Mouse (Mus musculus): Measurements from ENCODE around the gene Gm10337. TPM values are rescaled to one million over a fixed set of nuclear protein-coding genes. Genes with fewer than 3 reads are reported as not detected.

The Gm10337 gene
- total RNA-seq, 2 experiments from 2014 or later: not detected

DNA sequence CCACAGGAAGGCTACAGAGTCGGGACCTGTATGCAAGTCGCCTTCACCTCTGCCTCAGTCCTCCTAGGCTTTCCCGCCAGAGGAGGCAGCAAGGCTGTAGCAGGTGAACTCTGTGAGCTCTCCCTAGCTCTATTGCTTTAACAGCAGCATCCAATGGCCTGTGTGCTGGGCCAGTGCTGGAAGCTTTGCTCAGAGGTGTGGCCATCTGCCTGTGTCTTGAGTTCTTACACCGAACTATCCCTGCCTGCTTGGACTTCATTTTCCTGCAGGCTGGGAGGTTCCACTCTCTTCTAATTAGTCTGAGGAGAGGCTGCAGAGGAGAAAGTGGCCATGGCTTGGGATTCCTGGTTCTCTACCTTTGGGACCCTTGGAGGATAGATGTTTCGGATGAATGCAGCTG is 8.5 kb downstream of the Gm10337 start:
- no peak for DNase-seq (ENCODE audit: extremely low spot score in 1 of 2, low spot score in 2 of 2)
- intact Hi-C loops (cut with DNase I): no loop called here

DNA sequence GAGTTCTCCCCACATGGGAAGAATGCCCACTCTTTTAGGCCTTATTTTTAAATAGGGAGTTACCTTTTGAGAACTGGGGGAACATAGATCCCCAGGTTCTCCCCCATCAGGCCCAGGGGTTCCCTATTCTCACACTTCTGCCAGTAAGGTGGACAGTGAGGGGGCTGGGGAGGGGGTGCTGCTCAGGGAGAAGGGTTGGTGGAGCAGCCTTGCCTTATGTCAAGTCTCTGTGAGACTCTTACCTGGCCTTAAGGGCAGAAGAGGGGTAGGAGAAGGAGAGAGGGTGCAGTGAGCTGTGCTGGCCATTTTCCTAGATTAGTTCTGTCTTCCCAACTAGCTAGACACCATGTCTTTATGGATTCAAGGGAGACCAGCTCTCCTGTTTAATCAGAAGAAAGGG is 8.9 kb downstream of the Gm10337 start:
- intact Hi-C loops (cut with DNase I): no loop called here
- no peak for DNase-seq (ENCODE audit: extremely low spot score in 1 of 2, low spot score in 2 of 2)

DNA sequence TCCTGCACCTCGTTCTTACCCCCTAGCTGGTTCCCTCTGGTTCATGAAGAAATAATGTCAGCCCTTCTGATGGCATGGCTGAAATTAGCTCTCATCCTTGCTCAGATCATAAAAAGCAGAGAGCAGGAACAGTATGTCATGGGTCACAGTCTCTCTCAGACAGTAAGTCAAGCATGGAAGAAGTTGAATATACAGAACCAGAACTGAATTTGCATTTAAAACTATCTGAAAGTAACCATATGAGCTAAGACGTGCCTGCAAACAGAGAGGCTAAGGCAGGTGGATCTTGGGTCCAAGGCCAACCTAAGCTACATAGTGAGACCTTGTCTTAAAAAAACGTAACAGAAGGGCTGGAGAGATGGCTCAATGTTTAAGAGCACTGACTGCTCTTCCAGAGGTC is 9.5 kb downstream of the Gm10337 start:
- DNase-seq (ENCODE audit: extremely low spot score in 1 of 2, low spot score in 2 of 2): no peak
- intact Hi-C loops (cut with DNase I): no loop called here

DNA sequence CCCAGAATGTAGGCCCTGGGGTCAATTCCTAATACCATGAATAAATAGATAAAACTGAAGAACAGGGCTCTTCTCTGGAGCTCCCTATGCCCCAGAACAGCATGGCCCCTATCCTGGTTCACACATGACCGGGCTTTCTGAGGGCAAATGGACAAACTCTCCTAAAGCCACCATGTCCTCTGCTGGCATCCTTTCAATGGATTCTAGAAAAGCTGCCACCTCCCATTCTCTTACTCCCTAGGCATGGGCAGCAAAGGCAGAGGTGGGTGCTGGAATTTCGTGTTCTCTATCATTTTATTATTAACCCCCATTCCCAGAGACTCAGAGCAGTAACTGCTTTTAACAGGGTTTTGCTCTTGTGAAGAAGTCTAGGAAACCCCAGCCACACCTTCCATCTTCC is 11.7 kb downstream of the Gm10337 start:
- no peak for DNase-seq (ENCODE audit: extremely low spot score in 1 of 2, low spot score in 2 of 2)
- intact Hi-C loops (cut with DNase I): no loop called here

DNA sequence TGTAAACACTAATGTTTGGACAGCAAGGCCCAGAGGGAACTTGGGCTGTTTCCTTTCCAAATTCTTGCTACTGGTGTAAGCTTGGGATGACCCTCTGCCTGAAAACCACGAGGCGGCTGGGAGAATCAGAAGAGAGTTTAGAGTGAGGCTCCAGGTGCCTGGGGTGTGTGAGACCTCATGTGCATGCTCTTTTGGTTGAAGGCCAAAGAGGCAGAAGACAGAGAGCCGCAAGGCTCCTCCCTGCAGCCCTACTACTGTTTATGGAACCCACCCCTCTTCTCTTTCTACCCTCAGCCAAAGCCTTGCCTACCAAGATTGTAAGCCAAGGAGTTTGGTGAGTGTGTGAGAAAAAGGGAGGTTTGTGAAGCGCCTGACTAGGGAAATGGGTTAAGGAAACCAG is 12.3 kb downstream of the Gm10337 start:
- DNase-seq (ENCODE audit: extremely low spot score in 1 of 2, low spot score in 2 of 2): no peak
- intact Hi-C loops (cut with DNase I): no loop called here

DNA sequence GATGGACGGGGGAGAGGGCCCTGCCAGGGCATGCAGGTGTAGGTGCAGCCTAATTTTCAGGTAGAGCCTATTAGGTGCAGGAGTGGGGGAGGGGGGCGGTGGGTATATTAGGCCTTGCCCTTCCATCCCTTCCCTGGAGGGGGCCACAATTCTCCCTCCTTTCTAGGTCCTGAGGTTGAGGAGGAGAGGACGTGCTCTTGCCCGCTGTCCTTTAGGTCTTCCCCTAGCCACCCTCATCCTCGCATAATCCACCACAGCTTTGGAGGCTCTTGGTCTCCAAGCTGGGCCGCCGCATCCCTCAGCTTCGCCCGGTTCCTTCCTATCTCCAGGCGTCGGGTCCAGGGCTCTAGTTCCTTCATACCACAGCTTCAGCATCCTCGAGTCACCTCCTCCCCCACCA is 12.8 kb downstream of the Gm10337 start:
- intact Hi-C loops (cut with DNase I): no loop called here
- peak in 1 of 2 experiments; percentile 55 for DNase-seq (ENCODE audit: extremely low spot score in 1 of 2, low spot score in 2 of 2)

DNA sequence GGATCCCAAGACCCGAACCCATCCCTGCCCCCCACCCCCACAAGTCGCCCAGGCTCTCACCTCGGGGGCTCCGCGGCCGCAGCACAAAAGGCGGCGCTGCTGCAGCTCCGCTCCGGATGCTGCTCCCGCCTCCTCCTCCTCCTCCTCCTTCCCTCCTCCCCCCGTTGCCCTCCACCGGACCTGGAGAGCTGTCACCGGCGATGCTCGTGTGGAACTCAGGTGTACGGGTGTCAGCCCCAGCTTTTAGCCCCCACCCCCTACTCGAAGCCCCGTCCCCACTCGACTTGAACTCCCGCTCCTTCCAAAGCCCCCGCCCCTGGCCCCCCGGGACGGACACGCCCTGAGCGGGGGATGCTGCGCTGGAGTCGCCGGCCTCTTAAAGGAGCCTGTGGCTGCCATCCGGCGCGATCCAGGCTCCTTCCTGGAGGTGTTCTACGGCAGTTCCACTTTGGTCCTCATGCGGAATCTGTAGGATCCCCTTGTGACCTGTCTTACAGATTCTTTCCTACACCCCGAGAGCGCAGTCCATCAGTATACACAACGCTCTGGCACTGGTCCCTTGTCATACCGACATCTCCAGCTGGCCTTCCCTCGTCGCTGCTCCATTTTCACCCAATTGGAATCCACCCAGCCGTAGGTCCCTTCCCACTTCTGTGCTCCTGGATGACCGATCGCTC is 13.3 kb downstream of the Gm10337 start, which contains the start of gene Map3k12:
Gene Map3k12, minus strand, starts transcription at position 337 of the 677 bp plus-strand sequence.
- intact Hi-C loops (cut with DNase I): no loop called here
- DNase-seq (ENCODE audit: extremely low spot score in 1 of 2, low spot score in 2 of 2): peak; percentile 69 to 88

DNA sequence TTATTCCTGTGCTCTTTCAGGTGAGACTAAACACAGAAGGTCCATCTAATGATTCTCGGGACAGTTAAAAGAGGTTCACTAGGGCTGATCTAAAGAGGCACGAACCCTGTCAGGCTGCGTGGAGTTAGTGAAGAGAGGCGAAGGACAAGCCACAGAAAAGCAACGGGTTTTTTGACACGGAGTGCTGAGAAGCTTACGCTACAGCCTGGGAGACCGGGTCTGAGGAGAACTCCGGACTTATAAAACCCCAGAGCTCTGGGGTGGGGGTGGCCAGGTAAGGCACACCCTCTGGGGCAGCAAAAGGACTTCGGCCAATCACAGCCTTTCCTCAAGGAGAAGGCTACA is 14.1 kb downstream of the Gm10337 start:
- no peak for DNase-seq (ENCODE audit: extremely low spot score in 1 of 2, low spot score in 2 of 2)
- intact Hi-C loops (cut with DNase I): no loop called here

DNA sequence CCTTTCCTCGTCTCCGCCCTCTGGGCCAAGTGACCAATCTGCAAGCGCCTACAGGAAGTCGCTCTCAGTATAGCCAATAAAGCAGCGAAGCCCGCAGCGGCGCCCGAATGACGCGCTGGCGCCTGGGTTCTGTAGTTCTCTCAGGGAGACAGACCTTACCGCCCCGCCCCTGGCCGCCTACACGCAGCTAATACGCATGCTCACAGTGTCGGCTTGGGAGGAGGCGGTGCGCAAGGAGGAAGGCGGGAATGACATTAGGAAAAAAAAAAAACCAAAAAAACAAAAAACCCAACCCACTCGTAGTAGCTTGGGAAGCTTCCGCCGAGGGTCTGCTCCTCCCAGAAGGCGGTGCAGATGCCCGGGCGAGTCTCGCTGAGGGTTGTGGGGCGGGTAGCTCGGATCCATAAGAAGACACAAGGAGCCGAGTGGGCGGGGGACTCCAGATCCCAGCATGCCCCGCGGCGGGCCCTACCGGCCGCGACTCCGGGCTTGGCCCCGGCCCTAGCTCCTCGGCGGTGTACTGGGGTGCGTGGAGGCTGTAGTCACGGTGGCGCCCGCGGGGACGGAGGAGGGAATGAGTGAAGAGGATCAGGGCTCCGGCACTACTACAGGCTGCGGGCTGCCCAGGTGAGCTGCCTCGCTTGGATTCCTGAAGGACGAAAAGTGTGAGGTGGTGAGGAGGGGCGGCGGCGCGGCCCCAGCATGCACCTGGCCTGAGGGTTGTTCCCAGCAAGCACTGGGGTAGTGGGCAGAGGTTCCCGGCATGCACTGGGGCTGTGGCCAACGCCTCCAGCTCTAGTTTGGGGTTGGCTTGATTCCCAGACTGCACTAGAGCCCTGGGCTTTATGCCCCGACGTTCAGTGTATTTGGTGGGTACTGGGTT is 14.7 kb downstream of the Gm10337 start, which contains the start of gene Tarbp2:
Gene Tarbp2, plus strand, starts transcription at position 217 of the 883 bp plus-strand sequence.
- DNase-seq (ENCODE audit: extremely low spot score in 1 of 2, low spot score in 2 of 2): peak; percentile 100

DNA sequence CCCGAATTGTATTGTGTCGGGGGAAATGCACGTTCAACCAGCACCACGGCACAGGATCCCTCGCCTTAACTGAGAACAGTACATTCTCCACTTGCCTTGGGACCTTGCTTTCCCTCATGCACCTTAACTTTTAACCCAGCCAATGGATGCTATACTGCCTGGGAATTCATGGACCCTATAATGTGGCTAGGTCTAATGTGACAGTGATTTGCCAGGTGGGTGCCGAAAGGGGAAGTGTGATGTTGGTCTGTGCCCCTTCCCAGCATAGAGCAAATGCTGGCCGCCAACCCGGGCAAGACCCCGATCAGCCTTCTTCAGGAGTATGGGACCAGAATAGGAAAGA is 15.3 kb downstream of the Gm10337 start:
- intact Hi-C loops (cut with DNase I): no loop called here
- DNase-seq (ENCODE audit: extremely low spot score in 1 of 2, low spot score in 2 of 2): no peak

More for the DNA sequence above, 14.7 kb downstream of the Gm10337 start, which contains the start of gene Tarbp2:
- intact Hi-C loops (cut with DNase I): no loop called here

DNA sequence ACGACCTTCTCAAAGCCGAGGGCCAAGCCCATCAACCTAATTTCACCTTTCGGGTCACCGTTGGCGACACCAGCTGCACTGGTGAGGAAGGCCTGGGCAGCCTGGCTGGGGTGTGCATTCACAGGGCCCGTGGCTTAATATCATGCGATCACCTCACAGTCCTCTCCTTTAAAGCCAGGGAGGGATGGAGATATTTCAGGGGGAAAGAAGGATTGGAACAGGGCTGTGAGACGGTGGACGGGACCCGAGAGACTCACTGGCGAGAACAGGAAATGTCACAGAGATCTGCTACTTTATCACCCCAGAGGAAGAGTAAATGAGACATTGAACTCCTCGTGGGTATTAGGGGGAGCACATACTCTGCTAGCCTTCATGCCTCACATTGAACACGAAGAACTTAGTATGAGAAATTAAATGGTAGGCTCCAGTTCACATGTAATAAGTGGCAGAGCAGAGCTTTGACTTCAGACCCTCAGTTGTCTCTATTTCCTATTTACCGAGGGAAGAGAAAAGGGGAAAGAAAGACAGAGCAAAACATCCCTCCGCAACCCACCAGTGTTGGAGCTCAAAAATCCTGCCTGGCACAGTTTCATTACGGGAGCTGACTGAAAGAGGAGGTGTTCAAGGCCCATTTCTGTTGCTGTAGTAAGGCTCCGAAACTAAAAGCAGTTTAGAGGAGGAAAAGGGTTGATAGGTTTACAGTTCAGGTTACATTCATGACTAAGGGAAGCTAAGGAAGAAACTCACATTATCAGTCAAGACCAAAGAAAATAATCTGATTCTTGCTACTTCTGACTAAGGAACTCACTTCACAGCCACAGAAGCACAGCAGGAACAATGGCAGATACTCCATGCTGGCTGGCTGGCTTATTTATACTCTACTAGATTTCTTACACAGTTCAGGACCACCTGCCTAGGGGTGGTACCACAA is 16.0 kb downstream of the Gm10337 start:
- intact Hi-C loops (cut with DNase I): no loop called here
- DNase-seq (ENCODE audit: extremely low spot score in 1 of 2, low spot score in 2 of 2): no peak

DNA sequence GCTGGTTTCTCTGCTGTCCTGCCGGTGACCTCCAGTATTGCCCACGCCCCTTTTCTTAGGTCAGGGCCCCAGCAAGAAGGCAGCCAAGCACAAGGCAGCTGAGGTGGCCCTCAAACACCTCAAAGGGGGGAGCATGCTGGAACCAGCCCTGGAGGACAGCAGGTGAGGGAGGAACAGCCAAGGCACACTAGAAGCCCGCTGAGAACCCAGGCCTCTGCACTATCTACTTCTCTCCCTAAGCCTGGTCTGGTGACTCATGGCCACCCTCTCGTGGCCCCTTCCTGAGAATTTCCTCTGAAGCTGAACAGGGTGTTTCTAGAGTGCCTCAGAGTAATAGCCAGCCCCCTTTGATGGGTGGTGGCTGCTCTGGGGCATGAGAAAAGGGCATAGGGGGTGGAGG is 16.9 kb downstream of the Gm10337 start:
- intact Hi-C loops (cut with DNase I): no loop called here
- DNase-seq (ENCODE audit: extremely low spot score in 1 of 2, low spot score in 2 of 2): no peak

DNA sequence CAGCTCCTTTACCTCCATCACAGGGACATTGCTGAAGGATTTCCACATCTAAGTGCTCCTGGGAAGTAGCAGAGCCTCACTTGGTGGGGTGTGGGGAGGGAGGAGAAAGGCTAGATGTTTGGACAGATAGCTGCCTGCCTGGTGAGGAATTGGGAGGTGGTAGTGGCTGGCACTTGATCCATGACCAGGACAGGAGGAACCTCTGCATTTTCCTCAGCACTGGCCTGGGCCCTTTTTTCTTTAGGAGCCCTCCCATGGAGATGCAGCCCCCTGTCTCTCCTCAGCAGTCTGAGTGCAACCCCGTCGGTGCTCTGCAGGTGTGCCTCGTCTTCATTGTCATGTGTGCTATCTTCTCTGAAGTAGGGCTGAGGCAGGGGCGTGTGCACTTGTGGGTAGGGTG is 18.0 kb downstream of the Gm10337 start:
- no peak for DNase-seq (ENCODE audit: extremely low spot score in 1 of 2, low spot score in 2 of 2)
- intact Hi-C loops (cut with DNase I): no loop called here

DNA sequence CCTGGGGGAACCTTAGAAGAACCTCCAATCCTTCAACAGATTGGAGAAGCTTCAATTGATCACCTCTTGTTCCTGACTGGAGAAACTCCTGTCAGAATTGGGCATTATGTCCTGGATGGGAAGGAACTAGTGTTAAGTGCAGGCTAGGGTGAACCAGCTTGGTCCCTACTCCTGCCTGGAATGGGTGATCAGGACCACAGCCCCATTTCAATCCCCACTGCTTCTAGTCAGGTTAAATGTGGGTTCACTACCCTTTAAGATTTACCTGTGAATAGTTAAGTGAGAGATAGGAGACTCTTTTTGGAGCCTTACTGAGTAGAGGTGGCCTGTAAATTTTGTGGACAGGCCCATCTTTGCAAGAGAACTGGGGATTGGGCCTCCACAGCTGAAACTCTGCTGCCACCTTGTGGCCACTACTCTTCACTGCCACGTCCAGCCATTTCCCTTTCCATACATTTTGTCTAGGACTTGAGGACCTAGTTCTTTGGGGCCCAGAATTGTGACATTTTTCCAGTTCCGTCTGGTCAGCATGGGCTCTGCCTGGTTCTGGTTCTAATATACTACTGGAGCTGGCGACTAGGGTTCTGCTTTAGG is 21.5 kb downstream of the Gm10337 start, which contains the start of gene Npff:
Gene Npff, minus strand, starts transcription at position 51 of the 594 bp plus-strand sequence.
- intact Hi-C loops (cut with DNase I): no loop called here
- DNase-seq (ENCODE audit: extremely low spot score in 1 of 2, low spot score in 2 of 2): peak; percentile 70 to 80

DNA sequence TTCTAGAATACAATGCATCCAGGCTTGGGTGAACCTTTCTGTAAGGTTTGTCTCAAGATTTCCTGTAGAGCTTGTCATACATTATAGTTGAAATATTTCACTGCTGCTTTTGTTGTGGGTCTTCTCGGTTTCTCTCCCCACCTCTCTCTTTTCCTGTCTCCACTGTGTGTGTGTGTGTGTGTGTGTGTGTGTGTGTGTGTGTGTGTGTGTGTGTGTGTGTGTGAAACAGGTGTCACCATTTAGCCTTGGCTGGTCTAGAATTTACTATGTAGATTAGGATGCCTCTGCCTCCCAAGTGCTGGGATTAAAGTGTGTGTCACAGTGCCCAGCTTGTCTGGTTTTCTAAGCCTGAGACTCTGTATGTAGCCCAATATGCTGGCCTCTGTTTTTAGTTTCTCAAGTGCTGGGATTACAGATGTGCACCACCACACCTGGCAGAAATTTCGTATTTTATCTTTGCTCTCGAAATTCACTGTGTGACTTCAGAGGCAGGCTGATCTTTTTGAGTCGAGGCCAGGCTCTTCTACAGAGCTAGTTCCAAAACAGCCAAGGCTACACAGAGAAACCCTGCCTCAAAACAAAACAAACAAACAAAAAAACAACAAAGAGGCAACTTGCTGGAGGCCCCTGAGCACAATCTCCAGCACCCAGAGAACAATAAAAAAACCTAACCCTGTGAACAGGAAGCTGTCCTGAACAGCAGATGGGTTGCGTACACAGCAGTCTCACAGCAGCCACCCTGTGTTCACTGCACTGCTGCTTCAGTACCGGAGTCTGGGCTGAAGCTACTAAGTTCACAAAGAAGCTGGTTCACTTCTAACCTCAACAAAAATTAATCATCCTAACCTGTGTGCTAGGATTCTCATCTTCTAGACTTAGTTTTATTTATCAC is 22.8 kb downstream of the Gm10337 start:
- intact Hi-C loops (cut with DNase I): no loop called here
- DNase-seq (ENCODE audit: extremely low spot score in 1 of 2, low spot score in 2 of 2): no peak

DNA sequence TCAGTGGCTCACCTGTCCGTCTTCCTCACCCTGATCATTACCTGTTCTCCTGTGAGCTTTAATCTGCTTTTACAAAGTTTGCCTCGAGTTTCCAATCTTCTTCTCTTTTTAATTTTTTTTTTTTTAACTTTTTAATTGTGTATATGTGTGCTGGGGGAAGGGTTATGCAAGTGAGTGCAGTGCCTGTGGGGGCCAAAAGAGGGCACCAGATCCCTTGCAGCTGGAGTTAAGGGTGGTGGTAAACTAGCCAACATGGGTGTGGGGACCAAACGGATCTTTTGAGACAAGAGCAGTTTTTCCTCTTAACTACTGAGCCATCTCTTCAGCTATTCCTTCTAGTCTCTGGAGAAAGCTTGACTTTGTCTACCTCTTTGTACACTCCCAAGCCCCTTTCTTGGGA is 24.4 kb downstream of the Gm10337 start:
- intact Hi-C loops (cut with DNase I): no loop called here
- DNase-seq (ENCODE audit: extremely low spot score in 1 of 2, low spot score in 2 of 2): no peak

DNA sequence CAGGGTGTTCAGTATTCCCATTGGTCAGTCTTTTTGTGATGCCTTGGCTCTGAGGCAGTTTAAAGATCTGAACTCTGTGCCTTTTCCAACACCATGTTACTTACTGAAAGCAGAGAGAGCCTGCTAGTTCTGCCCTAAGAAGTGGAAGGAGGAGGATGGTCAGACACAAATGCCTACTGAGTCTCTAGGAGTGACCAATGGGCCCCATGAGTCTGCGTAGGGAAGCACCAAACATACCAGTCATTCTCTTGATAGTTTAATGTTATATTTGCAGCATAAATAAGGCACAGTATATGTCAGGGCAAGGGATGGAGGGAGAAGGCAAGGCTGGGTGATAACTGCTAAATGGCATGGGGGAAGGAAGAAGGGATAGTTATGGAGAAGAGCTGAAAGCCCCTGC is 24.9 kb downstream of the Gm10337 start:
- DNase-seq (ENCODE audit: extremely low spot score in 1 of 2, low spot score in 2 of 2): no peak
- intact Hi-C loops (cut with DNase I): no loop called here

DNA sequence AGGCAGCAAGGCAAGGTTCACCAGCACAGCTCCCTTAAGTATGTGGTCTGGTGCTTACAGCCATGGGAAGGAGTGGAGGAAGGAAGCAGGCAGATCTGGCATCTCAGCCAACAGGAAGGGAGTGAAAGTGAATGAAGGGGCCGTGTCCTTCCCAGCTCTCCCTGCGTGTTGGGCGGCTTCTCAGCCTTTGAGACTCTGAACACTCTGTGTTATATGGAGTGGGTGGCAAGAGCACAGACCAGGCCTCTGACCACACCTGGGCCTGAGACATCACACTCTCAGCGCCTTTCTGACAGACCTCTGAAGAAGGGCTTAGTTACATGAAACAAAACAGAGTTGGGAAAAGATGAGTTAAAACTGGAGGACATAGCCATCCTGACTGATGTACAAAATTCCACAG is 27.0 kb downstream of the Gm10337 start:
- intact Hi-C loops (cut with DNase I): no loop called here
- DNase-seq (ENCODE audit: extremely low spot score in 1 of 2, low spot score in 2 of 2): no peak
